Mouse (Mus musculus) heart, adult 2 months (tissue): ENCODE results near the gene Lbx2.

Experiments
- CTCF ChIP-seq: fragments of 200-600 bp; IDR thresholded peaks from 2 replicates; pipeline ENCODE4 v1.8.1; 2022; ENCODE audit warnings: antibody characterized with exemption, mild to moderate bottlenecking, moderate library complexity
- POLR2A ChIP-seq: fragments of 200-500 bp; IDR thresholded peaks from 2 replicates; pipeline ENCODE4 v1.6.1; 2011; ENCODE audit warnings: mild to moderate bottlenecking, low read depth, low read length, control low read depth; ENCODE audit not compliant: insufficient read depth

DNA sequence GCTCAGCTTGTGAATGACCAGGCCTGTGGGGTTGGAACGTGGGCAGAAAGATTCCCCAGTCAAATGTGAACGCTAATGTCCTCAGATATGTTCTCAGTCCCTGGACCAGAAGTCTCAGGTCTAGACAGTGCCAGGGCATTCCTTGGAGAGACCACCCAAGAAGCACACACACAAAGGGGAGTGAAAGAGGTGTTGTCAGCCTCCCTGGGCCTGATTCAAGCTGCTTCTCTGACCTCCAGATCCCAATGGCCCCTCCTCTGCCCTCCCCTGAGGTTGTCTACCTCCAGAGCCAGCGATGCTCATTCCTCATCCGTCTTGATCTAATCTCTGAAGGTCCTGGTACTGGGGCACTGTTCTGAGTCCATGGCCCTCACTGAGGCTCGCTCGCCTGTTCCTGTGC, 42.6 kb upstream of the Lbx2 start:
- no peak for TF ChIP-seq CTCF
- no peak for TF ChIP-seq POLR2A
